Mouse (Mus musculus) erythroid progenitor cell, adult 5-6 weeks (primary cell): Measurements from ENCODE around the gene Rpl24. TPM values are rescaled to one million over a fixed set of nuclear protein-coding genes. Genes with fewer than 3 reads are reported as not detected.
A peak's percentile ranks its signal among the peaks of the same experiment; 100 is the strongest.

Experiments
- ATAC-seq: replicated peaks from 2 replicates; pipeline ENCODE4 v1.8.0; 2016; ENCODE audit warnings: moderate number of reproducible peaks, mild to moderate bottlenecking, moderate TSS enrichment, inconsistent platforms; ENCODE audit not compliant: poor library complexity, low FRiP score, severe bottlenecking
- total RNA-seq, 2 experiments: library from RNA; stranded (forward) in 1 of 2; stranded (reverse) in 1 of 2; fragments of 150-400 nt in 1 of 2; fragments of 186-747, 209-891 nt in 1 of 2; gene quantifications; 2 replicates each; pipeline versions ENCODE4 v1.2.3 to v1.2.4; 2015 to 2017; ENCODE audit warnings: low replicate concordance in 2 of 2

Rpl24 gene
- total RNA-seq, 2 experiments from 2014 or later, result 260 to 398 TPM

GRCm38 (mm10) chr16:55969147-55969546 lies 3.1 kb downstream of the Rpl24 start:
- no peak for ATAC-seq

- ATAC-seq, result no peak
Observed at GRCm38 (mm10) chr16:55970416-55970815, 4.3 kb downstream of the Rpl24 start.

DNA sequence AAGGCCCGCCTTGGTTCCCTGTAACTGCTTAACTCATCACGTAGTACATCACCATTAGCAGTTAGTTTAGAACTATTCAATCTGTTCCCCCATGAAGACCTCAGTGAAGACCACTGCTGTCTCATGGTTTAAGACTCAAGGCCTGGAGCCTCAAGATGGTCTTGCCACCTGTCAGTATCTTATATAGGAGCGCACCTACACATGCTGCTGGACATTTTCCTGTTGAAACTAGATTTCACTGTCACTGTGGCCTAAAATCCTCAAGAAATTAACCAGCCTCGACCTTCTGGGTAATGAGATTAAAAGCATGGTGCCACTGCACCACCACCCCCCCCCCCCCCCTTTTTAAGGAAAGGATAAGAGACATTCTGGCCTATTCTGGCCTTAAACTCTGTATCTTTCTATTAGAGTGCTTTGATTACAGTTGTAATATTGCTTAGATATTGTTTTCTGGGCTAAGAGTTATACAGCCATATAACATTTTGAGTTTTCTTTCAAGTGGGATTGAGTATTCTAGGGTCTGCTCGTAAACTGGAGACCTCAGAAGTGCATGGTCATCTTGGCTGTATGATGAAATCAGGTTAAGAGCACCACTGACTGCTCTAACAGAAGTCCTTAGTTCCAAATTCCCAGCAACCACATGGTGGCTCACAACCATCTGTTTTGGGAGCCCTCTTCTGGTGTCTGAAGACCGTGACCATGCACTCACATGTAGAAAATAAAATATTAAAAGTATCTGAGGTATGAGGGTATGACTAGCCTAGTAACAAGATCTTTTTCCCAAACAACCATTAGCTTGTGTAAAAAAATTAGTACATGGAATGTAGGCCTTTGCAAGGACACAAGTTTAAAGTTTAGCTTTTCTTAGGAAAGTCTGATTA lies 5.9 kb downstream of the Rpl24 start:
- no peak for ATAC-seq

DNA sequence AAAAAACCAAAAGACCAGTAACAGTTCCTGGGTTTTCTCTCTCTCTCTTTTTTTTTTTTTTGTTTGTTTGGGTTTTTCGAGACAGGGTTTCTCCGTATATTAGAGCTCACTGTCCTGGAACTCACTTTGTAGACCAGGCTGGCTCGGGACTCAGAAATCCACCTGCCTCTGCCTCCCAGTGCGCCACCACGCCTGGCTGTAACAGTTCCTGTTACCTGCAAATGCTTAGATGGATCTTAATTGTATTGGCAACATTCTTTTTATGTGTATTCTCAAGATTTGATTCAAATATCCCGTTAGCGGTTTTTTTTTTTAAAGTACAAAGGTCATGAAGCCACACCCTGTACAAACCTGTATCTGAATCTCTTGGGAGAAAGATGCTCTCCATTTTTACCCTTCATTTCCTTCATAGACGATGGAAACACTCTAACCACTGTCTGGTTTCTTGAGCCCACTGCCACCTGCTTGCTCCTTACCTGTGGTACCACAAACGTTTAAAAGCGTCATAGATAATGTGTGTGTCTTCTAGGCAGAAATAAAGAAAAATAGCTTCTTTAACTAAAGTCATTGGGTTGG lies 6.6 kb downstream of the Rpl24 start:
- ATAC-seq, result no peak

- ATAC-seq, result peak; percentile 95
Observed at GRCm38 (mm10) chr16:55973431-55974255, 7.6 kb downstream of the Rpl24 start, which contains the start of gene Zbtb11. Gene Zbtb11, plus strand, starts transcription at chr16:55973883.

DNA sequence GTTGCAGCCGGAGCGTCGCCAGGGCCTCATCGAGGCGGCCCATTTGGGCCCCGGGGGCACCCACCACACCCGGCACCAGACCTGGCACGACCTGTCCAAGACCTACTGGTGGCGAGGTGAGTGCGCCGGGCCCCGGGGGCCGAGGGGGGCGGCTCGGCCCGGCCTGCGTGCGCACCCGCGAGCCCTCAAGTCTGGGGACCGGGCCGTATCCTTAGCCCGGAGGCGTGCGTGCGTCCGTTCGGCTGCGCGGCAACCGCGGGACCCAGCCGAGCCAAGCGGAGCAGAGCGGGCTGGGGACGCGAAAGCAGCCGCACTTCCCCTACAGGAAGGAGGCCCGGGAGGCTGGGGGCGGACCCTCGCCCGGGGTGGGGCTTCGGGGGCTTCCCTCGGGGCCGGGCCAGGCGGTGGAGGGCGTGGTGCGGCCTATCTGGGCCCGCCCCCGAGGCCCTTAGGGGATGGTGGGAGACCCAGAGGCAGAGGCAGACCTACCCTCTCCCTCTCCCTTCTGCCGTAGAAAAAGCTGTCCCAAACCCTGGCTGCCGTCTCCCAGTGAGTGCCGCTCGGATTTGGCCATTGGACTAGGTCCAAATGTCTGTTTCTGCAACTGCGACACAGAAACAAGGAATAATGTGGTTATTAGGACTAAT lies 8.3 kb downstream of the Rpl24 start:
- peak; percentile 73 for ATAC-seq

DNA sequence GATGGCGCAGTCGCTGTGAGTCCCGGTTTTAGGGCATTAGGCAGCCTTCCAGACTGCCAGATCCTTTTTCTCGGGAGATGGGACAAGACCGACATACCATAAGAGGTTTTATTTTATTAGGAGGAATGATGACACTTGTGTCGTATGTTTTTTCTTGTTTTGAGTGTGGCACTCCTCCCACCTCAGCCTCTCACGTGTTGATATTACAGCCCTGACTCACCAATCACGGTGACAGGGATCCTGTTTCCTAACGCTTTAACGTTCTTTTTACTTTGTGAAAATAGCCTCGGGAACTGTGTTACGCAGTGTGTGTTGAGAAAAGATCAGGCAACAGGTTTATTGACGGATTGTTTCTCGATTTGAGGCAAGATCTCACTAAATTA lies 8.8 kb downstream of the Rpl24 start:
- ATAC-seq, result peak; percentile 48

- ATAC-seq, result no peak
Observed at GRCm38 (mm10) chr16:55986001-55986400, 19.9 kb downstream of the Rpl24 start.

DNA sequence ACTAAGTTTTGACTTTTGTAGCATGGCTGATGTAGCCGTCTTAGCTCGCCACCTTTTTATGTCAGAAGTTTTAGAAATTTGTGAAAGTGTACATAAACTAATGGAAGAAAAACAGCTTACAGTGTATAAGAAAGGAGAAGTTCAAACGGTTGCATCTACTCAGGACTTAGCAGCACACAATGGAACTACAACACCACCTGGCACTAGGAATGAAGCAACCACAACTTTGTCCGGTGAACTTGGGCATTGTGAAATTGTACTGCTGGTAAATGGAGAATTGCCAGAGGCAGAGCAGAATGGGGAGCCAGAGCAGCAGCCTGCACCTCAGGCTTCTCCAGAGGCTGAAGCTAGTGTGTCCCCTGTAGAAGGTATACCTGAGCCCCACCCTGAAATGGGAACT lies 24.2 kb downstream of the Rpl24 start:
- ATAC-seq, result no peak

DNA sequence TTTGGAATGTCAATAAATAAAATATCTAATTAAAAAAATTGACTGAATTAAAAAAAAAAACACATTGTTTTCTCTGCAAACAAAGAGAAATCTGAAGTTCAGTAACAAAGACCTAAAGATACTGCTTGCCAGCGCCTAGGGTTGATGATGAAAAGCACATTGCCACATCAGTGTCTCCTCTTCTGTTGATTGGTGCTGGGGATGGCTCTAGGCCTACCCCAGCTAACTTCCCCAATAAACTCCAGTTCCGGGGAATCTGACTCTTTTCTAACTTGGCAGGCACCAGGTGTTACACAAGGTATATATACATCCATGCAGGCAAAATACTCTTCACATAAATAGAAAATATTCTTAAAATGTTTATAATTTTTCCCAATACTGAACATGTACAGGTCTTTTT lies 28.2 kb downstream of the Rpl24 start:
- ATAC-seq, result no peak

DNA sequence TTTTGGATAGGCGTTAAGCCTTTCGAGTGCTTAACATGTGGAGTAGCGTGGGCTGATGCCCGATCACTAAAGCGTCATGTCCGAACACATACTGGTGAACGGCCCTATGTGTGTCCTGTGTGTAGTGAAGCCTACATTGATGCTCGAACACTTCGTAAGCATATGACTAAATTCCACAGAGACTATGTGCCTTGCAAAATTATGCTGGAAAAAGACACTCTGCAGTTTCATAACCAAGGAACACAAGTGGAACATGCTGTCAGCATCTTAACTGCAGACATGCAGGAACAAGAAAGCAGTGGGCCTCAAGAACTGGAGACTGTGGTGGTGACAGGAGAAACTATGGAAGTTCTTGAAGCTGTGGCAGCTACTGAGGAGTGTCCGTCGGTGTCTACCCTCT lies 40.7 kb downstream of the Rpl24 start:
- ATAC-seq, result no peak

DNA sequence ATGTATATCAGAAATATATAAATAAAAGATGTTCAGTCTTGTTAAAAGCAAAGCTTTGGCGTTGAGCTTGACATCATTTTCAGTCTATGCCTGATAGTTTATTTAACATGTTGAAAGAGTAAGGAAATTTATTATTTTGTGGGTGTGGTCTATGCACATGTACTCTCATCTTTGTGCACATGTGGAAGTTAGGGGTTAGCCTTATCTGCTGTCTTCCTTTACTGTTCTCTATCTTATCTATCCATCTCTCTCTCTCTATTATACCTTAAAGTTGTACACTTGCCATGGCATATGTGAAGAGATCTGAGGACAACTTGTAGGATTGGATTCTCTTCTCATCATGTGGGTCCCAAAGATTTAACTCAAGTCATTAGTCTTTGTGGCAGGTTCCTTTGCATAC lies 42.8 kb downstream of the Rpl24 start:
- ATAC-seq, result no peak

DNA sequence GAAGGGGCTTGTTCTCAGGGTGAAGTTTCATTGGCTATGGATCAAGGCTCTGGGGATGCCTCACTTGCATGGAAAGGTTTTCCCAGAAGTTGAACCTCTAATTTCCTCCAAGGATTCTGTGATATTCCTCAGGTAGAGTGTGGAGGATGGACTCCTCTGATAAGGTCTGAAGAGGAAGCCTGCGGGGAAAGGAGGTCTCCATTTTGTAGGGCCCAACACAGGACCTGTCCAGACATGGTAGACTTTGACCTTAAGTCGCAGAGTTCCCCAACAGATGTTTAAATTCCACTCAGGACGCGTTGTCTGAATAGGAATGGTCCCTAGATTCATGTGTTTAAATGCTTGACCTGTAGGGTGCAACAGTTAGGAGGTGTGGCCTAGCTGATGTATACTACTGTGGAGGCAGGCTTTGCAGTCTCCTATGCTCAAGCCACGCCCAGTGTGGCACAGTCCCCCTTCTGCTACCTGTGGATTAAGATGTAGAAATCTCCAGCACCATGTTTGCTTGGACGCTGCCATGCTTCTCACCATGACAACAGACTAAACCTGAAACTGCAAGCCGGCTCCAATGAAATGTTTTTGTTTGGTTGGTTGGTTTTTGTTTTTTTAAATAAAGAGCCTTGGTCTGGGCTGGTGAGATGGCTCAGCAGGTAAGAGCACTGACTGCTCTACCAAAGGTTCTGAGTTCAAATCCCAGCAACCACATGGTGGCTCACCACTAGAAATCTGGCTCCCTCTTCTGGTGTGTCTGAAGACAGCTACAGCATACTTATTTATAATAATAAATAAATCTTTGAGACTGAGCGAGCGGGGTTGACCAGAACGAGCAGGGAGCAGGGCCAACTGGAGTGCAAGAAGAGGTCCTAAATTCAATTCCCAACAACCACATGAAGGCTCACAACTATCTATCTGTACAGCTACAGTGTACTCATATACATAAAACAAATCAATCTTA lies 47.0 kb downstream of the Rpl24 start:
- no peak for ATAC-seq

DNA sequence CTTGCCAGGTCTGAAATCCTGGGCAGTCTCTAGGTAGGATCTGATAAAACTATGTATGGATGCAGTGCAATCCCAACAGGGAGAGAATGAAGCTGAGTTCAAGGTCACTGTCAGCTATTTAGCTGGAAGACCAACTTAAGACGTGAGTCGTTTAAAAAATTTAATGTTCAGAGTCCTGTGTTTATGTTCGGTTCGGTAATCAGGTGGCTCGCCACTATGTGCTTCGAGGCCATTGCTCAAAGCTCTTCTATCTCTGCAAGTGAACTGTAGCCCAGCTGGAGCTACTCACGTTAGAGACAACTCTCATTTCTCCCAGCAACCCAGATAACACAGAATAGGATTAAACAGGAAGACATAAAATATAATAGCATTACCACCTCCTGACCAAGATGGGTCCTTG lies 48.0 kb downstream of the Rpl24 start:
- no peak for ATAC-seq

DNA sequence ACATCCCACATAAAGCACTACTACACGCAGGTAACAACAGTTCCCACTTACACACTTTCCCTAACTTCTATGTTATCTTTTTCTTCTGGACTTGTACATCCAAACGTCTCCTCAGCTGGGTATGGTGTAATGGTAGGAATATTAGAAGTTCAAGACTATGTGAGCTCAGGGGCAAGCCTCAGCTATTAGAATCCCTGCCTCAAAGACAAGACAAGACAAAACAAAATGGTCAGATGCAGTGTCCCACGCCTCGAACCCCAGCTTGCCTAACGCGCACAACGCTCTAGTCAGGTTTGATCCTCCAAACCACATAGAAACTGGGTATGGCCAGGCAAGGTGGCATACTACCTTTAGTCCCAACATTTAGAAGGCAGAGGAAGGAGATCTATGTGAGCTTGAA lies 53.6 kb downstream of the Rpl24 start:
- ATAC-seq, result no peak
